Mouse (Mus musculus): ENCODE measurements around the gene Nxph3.

Gene Nxph3

DNA sequence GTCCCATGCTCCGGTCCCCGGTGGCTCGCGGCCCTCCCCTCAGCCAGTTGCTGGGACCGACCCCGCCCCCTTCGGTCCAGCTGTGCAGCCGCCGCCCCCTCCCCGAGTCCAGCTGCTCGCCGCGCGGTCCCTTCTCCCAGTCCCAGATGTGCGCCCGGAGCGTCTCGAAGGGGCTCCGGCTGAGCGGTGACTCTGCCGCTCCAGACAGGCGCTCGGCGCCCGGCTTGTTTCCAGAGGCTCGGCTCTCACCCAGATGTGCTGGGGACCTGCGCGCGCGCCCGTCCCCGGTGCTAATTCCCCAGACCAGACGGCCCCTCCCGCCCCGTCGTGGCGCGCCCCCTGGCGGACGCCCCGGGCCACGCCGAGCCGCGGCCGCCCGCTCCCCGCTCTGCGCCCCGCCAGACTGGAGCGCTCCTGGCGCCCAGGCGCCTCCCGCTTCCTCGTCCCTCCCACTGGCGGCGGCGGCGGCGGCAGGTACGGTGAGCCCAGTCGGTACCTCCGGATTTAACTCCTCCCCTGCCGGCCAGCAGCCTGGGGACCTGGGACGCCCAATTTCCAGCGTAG, at the start of gene Nxph3:
TSS of gene Nxph3 (minus strand) at position 273 of the 564 bp plus-strand sequence.
- DNase-seq: peak; percentile 58

DNA sequence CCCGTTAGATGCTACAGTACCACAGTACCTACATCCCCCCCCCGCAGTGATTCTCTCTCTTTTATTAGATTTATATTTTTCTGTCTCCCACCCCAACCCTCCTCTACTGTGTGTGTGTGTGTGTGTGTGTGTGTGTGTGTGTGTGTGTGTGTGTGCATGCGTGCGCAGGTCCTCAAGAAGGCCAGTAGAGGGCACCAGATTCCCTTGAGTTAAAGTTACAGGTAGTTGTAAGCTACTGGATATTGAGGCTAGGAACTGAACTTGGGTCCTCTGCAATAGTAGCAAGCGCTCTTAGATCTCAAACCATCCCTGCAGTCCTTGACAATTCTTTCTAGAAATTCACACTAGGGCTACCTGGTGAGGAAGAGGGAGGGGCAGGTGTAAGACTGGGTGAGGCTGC, 49.5 kb upstream of the Nxph3 start:
- no peak for DNase-seq

DNA sequence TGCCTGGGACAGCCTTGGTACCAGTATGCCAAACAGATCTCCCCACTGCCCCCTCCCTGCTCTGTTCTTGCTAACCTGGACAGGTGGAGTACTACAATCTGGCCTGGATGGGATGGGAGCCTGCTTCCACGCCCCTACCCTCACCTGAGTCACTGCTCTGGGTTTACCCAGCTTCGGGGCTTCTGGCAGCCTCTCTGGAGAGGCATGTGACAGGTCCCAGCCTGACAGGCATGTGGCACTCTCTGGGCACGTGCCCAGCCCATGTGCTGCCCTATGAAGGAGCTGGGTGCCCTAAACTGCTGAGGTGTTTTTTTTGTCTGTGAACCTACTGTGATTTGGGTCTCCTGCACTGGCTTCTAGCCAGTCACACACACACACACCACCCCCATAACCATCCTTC, 46.4 kb upstream of the Nxph3 start:
- no peak for DNase-seq

DNA sequence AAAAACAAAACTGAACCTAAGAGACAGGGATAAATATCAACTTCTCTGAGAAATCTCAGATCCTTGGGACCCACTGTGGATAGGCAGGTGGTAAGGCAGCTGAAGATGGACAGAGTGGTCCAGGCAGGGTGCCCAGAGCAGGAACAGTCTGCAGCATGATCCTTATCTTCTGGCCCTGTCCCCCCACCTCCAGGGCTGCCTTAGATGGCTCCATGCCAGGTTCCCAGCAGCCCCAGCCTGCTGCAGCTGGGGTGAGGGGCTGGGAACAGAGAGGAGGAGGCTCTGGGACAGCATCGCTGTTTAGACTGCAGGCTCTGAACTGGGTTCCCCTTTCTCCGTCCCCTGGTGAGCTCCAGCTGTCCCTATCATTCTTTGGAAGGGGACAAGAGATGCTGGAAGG, 45.4 kb upstream of the Nxph3 start:
- no peak for DNase-seq

- DNase-seq: no peak
Measured at GRCm38 (mm10) chr11:95557719-95558118, 43.3 kb upstream of the Nxph3 start.

DNA sequence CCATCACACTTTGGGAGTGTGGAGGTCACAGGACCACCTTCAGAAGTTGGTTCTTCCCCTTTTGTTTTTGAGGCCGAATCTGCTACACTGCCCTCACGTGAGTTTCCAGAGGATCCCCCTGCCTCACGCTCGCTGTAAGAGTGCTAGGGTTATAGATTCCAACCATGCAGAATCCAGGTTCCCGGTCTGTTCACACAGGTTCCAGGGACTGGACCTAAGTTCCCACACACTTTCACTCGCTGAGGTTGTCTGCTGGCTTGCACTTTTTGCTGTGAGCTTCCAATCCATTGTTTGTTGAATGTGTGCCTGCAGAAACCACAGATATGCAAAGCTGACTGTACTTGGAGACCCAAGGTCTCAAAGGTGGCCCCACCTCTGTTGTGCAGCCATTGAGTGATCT, 42.7 kb upstream of the Nxph3 start:
- DNase-seq: no peak

DNA sequence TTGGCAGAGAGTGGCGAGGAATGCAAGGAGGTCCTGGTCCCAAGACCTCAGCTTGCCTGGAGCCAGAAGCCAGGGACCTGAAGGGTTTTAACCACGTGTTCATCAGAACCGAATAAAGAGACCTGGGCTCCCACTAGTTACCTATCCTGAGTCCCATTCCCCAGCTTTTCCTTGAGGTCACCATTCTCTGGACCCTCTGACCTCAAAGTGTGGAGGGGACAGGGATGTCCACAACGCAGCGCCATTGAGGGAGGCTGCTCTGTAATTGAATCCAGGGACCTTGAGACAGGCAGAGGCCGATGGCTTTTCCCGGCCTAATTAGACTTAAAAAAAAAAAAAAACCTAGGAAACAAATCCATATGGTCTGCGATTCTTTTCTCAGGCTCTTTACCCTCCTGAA, 40.9 kb upstream of the Nxph3 start:
- no peak for DNase-seq

DNA sequence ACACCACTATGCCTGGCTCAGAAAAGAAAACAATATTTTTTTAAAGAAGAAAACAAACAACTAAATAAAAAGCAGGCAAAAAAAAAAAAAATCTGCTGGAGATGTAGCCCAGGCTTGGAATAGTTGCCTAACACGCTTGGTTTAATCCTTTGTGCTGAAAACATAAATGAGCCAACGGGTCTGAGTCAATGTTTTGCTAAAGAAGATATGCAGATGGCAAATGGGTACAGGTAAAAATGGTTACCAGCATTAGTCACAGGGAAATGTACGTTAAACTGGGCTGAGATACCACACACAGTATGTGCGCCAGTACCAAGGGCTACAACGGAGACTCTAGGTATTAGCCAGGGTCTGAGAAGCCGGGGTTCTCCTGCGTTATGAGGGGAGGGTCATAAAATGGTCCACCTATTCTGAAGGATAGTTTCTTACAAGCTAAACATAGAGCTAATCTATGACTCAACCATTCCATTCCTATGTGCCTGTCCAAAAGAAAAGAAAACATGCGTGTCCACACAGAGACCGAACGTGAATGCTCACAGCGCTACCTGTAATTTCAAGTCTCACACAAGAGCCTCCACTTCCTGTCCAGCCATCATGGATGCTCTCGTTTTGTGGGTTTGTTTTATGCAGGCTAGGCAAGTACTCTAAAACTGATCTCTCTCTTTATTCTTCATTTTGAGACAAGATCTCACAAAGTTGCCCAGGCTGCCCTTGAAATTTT, 36.1 kb upstream of the Nxph3 start:
- DNase-seq: no peak

DNA sequence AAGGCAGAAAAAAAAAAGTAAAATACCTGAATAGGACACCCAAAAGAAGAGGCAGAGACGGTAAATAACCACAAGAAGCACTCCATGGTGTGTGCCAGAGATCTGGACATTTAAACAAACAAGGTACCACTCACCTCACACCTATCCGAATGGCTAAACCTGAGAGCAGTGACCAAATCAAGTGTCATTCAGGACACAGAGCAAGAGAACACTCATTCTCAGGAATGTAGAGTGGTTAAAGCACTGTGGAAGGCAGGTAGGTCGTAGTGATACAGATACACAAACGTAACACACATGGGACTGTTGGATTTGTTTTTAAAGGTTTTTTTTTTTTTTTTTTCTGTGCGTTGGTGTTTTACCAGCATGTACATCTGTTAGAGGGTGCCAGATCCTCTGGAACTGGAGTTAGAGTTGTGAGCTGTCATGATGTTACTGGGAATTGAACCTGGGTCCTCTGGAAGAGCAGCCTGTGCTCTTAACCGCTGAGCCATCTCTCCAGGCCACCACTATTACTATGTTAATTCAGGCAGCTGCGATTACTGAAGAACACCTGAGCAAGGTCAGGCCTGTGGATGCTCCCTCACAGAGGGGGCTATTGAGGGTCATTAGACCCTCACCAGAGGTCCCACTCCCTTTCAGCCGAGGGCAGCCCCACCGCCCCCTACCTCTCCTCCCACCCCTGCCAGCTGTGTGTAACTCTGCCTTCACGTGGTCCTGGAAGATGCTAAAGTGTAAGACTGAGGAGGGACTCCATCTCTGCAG, 31.8 kb upstream of the Nxph3 start:
- no peak for DNase-seq

DNA sequence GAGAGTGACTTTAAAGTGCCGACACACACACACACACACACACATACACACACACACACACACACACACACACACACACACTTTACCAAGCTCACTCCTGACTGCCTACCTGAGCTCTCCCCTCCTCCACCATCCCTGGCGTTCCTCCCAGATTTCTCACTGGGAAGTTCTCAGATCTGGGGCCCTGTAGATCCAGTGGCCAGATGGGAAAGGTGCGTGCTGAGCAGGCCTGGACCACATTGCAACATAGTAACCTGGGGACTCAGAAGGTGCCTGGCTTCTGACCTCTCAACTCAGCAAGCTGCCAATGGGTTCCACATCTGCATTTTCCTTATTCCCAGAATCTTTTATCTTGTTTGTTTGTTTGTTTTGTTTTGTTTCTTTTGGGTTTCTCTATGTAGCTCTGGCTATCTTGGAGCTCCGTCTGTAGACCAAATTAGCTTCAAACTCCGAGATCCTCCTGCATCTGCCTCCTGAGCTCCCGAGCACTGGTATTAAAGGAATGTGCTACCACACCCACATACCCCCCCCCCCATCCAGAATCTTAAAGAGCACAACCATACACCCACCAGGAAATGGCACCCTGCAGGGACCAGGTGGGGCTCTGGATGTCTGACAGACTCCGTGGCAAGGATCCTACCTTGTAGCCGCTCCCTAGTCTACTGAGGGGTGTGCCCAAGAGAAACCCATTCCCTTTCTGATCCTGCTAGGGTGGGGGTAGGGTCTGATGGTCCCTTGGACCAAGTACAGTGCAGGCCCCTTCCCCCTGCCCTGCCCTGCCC, 30.4 kb upstream of the Nxph3 start:
- DNase-seq: no peak

GRCm38 (mm10) chr11:95540637-95541385, 26.4 kb upstream of the Nxph3 start:
- DNase-seq: no peak

GRCm38 (mm10) chr11:95538378-95539104, 24.2 kb upstream of the Nxph3 start:
- no peak for DNase-seq

GRCm38 (mm10) chr11:95533484-95534160, 19.3 kb upstream of the Nxph3 start:
- DNase-seq: peak; percentile 93

GRCm38 (mm10) chr11:95532353-95533072, 18.1 kb upstream of the Nxph3 start:
- no peak for DNase-seq

DNA sequence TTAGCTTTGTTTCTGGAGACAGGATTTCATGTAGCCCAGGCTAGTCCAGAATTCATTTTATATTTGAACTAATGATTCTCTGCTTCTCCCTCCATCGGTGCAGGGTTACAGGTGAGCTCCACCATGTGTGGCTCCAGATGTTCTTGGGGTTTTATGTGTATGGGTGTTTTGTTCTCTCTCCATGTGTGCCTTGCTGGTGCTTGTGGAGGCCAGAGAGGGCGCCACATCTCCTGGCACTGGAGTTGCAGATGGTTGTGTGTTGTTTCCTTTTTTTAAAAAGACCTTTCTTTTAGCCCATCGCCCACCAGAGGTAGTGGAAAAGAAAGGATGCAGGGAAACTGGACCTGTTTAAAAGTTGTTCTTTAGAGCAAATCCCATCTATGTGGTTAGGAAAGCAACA, 13.9 kb upstream of the Nxph3 start:
- no peak for DNase-seq

DNA sequence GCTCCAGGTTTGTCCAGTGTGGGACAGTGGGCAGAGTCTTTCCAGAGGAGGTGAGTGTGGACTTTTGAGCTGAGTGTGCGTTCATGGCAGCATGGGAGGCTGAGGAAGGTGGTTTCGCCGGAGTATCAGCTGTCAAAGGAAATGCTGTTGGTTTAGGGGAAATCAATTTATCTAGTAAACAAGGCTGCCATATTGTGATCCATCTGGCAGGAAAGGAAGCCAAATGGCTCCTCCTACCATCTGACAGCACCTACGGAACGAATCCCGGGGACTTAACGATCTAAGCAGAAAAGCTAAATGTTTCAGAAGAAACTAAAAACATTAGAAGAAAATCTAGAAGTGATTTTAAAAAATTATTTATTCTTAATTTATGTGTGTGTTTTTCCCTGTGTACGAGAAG, 12.9 kb upstream of the Nxph3 start:
- no peak for DNase-seq

DNA sequence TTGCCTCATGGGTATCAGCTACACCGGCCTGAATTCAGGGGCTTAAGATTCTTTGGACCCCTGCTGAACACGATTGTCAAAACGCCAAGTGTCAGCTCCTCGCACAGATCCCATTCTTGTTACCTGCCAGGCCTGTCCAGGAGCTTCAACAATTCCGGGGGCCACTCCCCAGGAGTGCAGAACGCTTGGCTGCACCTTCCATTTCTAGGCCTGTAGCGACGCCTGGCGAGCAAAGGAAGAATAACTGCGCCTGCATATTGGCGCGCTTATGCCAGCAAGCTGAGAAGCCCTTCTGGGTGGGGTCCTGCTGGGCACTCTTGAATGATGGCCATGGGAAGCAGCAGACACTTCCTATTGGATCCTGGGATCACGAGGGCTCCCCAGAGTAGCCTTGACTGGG, 7.2 kb upstream of the Nxph3 start:
- peak; percentile 78 for DNase-seq

GRCm38 (mm10) chr11:95520456-95521072, 6.2 kb upstream of the Nxph3 start:
- DNase-seq: peak; percentile 92

GRCm38 (mm10) chr11:95519996-95520395, 5.6 kb upstream of the Nxph3 start:
- DNase-seq: no peak

- no peak for DNase-seq
Measured at GRCm38 (mm10) chr11:95519299-95519698, 4.9 kb upstream of the Nxph3 start.
